ENCODE assay signal across 8 mouse cellular contexts in the genomic region with DNA sequence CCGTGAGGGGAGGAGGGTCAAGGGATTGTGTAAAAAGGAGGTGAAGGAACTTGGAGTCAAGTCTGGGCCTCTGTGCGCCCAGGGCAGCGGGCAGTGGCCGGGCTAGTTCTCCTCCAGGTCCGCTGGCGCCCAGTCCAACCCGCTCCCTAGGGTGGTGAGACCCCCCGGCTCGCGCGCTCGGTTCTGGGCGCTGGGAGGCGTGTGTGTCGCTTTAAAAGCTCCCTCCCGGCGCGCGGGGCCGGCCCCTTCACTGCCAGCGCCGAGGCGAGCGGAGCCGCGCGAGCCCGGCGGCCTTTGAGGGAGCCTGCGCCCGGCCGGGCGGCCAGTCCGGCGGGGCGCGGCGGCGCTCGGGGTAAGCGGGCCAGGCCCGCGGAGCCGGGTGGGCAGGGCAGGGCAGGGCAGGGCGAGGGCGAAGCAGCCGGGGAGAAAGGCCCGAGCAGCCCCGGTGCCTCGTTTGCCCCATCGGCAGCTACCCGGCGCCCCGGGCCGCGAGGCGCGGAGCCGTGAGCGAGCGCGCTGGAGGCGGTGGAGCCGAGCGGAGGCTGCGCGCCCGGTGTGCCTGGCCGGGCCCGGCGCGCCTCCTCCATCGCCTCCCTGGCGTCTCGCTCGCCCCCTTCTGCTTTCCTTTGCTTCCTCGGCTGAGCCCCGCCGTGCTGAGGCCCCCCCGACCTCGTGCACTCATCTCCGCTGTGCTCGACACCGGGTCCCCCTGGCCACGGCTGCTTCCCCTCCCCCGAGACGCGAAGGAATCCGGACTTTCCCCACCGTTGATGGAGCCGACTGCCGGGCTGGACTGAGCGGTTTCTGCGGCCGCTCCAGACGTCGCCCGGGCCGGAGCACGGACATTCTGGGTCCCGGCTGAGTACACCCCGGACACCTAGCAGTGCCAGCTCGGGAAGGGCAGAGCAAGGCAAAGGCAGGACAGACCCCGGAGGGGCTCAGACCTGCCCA. TPM values are rescaled to one million over a fixed set of nuclear protein-coding genes. Genes with fewer than 3 reads are reported as not detected.
DNase-seq lines count a peak whose midpoint lies in the region; ATAC-seq and TF ChIP-seq lines count a peak whose summit lies in the region.

A gene (plus strand): TSS at position 753 of the 951 bp plus-strand sequence.

- peaks cover 39% of the 10 kb centered on the region for H3K4me1 ChIP-seq in forebrain, embryonic 13.5 days
- peaks cover 22% of the 10 kb centered on the region for H3K4me1 ChIP-seq in lung, embryonic 15.5 days

- H3K36me3 ChIP-seq in forebrain, embryonic 13.5 days (ENCODE audit: poor library complexity, severe bottlenecking) = peaks cover 15% of the 10 kb centered on the region; the same call in 1 of the 2 replicates
- H3K36me3 ChIP-seq in lung, embryonic 15.5 days = no peaks in the 10 kb centered on the region

- peak; percentile 85 for DNase-seq in NIH3T3 (ENCODE audit: low read depth)
- DNase-seq in heart, postnatal 10 days = peak; percentile 74 to 76
- peak in 1 of 2 experiments; percentile 69 for DNase-seq in layer of hippocampus, adult 2 months (ENCODE audit: low spot score in 2 of 2)
- peak; percentile 73 for DNase-seq in retina, postnatal 1 day

- intact Hi-C loops in heart, postnatal 10 days (cut with DNase I) = loop anchor here (2.0 kb wide), 1 partner anchor 77 kb away; no protein-coding TSS in a partner anchor

- WGBS in forebrain, embryonic 13.5 days = 1% methylated on average over 65 of the region's 104 CpGs
- under 1% methylated on average over 91 of the region's 104 CpGs for WGBS in lung, embryonic 15.5 days

- ATAC-seq in cerebellum, adult (ENCODE audit: insufficient number of reproducible peaks, low FRiP score, low TSS enrichment) = peak; percentile 69; the same call in 1 of the 2 replicates
- peak; percentile 81 for ATAC-seq in forebrain, embryonic 13.5 days
- ATAC-seq in lung, embryonic 15.5 days (ENCODE audit: borderline replicate concordance, extremely low read depth, low FRiP score, low TSS enrichment) = peak; percentile 76
- no peak for ATAC-seq in inflammation-experienced regulatory T-cells, adult 6 months

- H3K4me2 ChIP-seq in forebrain, embryonic 13.5 days = peak within 1 kb of the TSS; percentile 96
- H3K4me2 ChIP-seq in lung, embryonic 15.5 days = peak within 1 kb of the TSS; percentile 94

- H3K9me3 ChIP-seq in forebrain, embryonic 13.5 days (replicated peaks) = no peaks in the 10 kb centered on the region
- H3K9me3 ChIP-seq in lung, embryonic 15.5 days = no peaks in the 10 kb centered on the region

- peak within 1 kb of the TSS; percentile 55 for H3K4me3 ChIP-seq in forebrain, embryonic 13.5 days
- peak within 1 kb of the TSS; percentile 92 for H3K4me3 ChIP-seq in layer of hippocampus, adult 2 months
- H3K4me3 ChIP-seq in lung, embryonic 15.5 days = peak within 1 kb of the TSS; percentile 66

- peaks cover 22% of the 10 kb centered on the region for H3K27me3 ChIP-seq in forebrain, embryonic 13.5 days
- peaks cover 49% of the 10 kb centered on the region for H3K27me3 ChIP-seq in lung, embryonic 15.5 days

- peak within 1 kb of the TSS; percentile 89 for H3K27ac ChIP-seq in forebrain, embryonic 13.5 days
- H3K27ac ChIP-seq in layer of hippocampus, adult 2 months = peak within 1 kb of the TSS; percentile 92
- peak within 1 kb of the TSS; percentile 13 for H3K27ac ChIP-seq in lung, embryonic 15.5 days

- TF ChIP-seq CTCF in layer of hippocampus, adult 2 months (conservative IDR thresholded peaks at IDR 0.05) = no peak; the same call in none of the 2 replicates

- peak within 1 kb of the TSS; percentile 76 for H3K9ac ChIP-seq in forebrain, embryonic 13.5 days
- H3K9ac ChIP-seq in lung, embryonic 15.5 days = peak within 1 kb of the TSS; percentile 61

RNA-seq across cellular contexts. Expression of the gene that starts here (rescaled TPM):
- 2.8 and 3.5 TPM in 2 replicates for polyA plus RNA-seq in forebrain, embryonic 13.5 days (2015; fragmentation: Nextera tagmentation; extraction: Ambion mirVana)
- 10 to 100 TPM; 11.0 to 11.4 TPM for total RNA-seq in heart, postnatal 10 days (2021)
- 100 to 1,000 TPM; 236 to 254 TPM for total RNA-seq in layer of hippocampus, adult 2 months (2021)
- 1.1 TPM in 2 replicates for polyA plus RNA-seq in lung, embryonic 15.5 days (2015; fragmentation: Nextera tagmentation; extraction: Ambion mirVana)
- polyA plus RNA-seq in inflammation-experienced regulatory T-cells, adult 6 months (2017; shearing (Covaris generic)) = not detected

Comparison
In these comparisons a context has a peak if more than half of its experiments do, and no peak if none do; other contexts are left out.
1. RNA of the gene that starts here (total RNA-seq): 236 to 254 TPM in layer of hippocampus, adult 2 months; 11.0 to 11.4 TPM in heart, postnatal 10 days; every median in the first group is over 10 times any median in the second.
2. H3K27ac ChIP-seq: peak in every context shown above with its lines; median percentile 92 in layer of hippocampus, adult 2 months; 89 in forebrain, embryonic 13.5 days; 13 in lung, embryonic 15.5 days.
3. Peak in every context shown above with its lines, with median percentiles within 50 percentile points of each other: H3K4me3 ChIP-seq.